Mouse (Mus musculus): Measurements from ENCODE around the gene Ivd.

Gene Ivd

DNA sequence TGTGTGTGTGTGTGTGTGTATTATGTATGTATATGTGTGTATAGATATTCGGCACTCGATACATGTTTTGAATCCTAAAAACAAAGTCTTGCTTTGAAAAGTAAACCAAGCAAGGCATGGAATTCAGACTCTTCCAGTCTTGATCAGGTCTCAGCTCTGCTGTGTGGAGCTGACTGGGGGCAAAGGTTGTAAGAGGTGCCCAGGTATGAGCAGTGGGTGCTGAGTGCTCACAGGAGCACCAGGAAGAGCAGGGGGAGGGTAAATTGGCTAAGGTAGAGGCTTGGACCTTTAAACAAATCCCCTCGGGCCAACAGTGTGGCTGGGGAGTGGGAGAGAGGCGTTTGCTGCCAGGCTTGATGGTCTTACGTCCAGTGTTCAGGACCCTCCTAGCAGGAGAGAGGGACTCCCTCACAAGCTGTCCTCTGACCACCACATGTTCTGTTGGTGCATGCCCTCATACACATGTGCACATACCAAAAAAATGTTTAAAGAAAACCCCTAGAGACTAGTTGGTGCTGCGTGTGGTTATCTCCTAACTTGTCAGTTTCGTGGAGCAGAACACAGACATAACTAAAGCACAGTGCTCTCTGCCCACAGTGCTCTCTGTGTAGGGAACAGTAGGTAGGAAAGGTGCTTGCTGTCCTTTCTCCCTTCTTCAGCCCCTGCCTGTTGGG is 49.0 kb downstream of the Ivd start:
- no peak for DNase-seq (ENCODE audit: low spot score)

DNA sequence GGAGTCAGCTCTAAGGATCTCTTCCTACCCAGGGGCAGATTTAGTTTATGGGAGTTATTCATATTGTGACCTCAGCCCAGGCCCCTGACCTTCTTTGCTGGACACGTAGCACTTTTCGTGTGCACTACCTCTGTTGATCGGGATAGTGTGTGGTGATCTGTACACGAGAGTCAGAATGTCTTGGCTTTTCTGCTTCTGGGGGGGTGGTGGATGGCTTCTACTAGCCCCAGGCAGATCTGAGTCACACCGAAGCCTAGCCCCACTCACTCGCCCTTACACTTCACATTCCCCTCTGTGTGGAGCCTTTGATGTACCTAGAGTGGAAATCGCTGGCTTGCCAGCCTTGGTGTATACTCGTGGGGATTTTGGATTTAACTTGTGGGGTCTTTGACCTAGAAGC is 51.0 kb downstream of the Ivd start:
- DNase-seq (ENCODE audit: low spot score): no peak

DNA sequence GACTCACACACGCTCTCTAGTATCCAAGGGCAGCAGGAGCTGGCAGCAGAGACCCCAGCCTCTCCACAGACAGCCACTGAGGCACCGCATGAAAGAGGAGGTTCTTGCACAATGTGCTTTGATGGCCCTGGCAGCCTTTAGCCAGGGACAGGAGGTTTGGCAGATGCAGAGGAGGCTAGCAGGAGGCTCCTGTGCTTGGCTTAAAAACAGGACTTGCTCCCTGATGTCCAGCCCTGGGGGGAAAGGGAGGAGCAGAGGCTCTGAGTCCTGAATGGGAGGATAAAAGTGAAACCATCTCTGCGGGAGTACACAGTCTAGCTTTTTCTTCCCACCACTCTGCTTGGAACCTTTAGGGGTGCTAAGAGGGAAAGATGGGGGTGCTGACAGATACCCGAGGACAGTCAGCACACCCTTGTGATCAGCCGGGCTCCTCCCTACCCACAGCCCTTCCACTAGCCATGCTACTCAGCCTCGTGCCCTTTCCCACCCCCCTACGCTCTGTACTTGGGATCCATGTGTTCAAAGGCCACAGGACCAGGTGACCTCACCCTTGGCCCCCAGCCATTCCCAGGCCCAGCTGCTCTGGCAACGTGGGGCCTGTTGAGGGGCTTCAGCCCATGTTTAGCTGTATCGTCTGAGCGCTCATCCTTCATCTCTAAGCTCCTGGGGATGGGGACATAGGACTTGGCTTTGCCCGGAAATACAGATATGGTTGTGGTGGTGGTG is 52.0 kb downstream of the Ivd start:
- no peak for DNase-seq (ENCODE audit: low spot score)

GRCm38 (mm10) chr2:118914685-118915084 is 52.9 kb downstream of the Ivd start:
- DNase-seq (ENCODE audit: low spot score): no peak

DNA sequence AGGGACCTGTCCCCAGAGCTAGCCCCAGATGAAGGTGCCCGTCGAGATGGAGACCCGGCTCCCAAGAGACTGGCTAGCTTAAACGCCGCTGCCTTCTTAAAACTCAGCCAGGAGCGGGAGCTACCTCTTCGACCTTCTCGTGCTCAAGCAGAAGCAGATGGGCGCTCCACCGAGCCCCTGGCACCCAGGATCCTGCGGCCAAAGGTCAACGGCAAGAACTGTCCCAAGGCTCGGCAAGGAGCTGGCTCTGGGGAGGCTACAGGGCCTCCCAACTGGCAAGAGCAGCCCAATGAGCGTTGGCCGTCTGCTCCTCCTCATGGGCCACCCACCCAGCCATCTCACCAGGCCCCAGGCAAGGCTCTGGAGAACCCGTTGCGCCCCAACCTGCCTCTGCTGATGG is 54.7 kb downstream of the Ivd start:
- DNase-seq (ENCODE audit: low spot score): no peak

DNA sequence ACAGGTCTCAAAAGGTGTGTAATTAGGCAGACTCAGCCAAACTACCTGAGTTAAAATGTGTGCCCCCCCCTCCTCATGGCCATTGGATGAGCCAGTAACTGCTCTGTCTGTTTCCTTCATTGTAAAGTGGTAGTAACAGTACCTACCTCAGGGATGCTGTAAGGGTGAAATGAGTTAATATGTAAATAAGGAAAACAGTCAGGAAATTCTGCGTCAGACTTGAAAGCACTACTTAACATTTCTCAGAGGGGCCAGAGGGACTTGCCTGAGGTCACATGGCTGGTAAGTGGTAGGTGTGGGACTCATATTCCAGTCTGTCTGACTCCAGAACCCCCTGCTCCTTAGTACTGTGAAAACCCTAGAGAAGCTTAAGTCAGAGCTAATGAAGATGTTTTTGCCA is 56.8 kb downstream of the Ivd start:
- DNase-seq (ENCODE audit: low spot score): no peak

GRCm38 (mm10) chr2:118920428-118920827 is 58.7 kb downstream of the Ivd start:
- DNase-seq (ENCODE audit: low spot score): no peak

DNA sequence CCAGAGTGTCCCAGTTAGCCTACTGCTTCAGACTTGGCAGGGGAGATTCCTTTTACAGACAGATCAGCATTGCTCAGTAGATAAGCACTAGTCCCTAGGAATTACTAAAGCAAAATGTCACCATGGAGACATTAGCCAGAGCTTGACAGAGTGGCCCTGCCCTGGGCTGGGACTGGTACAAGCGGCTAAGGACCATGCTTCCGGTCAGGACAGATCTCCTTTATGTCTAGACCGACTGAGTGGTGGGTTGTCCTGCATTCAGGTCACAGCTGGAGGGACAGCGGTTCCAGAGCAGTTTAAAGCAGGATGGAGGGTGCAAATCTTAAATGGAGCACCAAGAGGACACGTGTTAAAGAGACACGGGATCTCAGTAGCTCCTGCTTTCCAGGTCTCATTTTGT is 64.2 kb downstream of the Ivd start:
- no peak for DNase-seq (ENCODE audit: low spot score)

GRCm38 (mm10) chr2:118926361-118926997 is 64.7 kb downstream of the Ivd start, which contains the start of gene Chst14:
Gene Chst14, plus strand, starts transcription at chr2:118926496.
- peak; percentile 65 for DNase-seq (ENCODE audit: low spot score)

GRCm38 (mm10) chr2:118926998-118927739 is 65.4 kb downstream of the Ivd start:
- DNase-seq (ENCODE audit: low spot score): no peak
